Mouse (Mus musculus) c-Kit-negative CD71-positive TER-119-positive erythroid progenitor cells, embryonic 14.5 days (primary cell): ENCODE data around the gene Tsr3.
A peak's percentile ranks its signal among the peaks of the same experiment; 100 is the strongest.
"Not testable (repeated sequence)": the region's sequence is repeated elsewhere in the genome, so short reads cannot be mapped to it uniquely, and the experiment has no call there.

Experiments used
- DNase-seq: peaks from one replicate; pipeline ENCODE4 v3.0.0-alpha.2; 2013; ENCODE audit warnings: low read depth, low spot score

Gene Tsr3

DNA sequence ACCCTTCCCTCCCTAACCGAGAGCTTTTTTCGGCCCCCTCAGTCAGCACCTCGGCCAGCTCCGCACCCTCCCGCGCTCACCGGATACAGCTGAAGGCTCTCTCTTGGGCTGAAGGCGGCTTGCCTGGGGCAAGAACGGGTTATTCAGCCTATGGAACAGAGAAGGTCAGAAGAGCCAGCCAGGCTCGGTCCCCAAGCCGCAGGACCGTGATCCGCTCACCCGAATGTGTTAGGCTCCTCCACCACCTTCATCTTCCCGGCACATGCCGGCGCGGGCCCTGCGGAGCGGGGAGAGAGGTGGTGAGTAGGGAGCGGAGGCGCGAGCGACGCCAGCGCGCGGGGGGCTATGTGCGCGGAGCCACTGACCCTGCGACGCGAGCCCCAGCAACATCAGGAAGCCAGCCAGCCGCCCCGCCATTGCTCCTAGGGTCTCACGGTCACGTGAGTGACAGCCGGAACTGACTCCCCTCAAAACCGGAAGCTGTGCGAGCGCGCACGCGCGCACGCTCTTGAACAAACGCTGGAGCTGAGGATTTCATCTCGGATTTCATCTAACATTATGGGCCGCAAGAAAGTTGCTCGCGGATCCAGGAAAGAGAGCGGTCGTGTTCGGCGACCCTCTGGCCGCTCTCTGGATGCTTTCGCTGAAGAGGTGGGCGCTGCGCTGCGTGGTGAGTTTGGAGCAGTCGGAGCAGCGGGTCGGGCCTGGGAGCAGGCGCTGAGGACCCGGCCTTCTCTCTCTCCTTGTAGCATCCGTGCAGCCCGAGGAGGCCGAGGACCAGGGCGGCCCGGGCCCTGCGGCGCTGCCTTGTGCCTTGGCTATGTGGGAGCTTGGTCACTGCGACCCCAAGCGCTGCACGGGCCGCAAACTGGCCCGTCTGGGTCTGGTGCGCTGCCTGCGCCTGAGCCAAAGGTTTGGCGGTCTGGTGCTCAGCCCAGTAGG lies at the start of gene Tsr3, which contains the start of gene Gnptg:
Tsr3 (plus strand) TSS at position 476 of the 942 bp plus-strand sequence.
Gnptg (minus strand) TSS at position 430 of the 942 bp plus-strand sequence.
- no peak for DNase-seq

GRCm38 (mm10) chr17:25202401-25202800 lies 37.6 kb upstream of the Tsr3 start:
- DNase-seq: no peak

GRCm38 (mm10) chr17:25210006-25210405 lies 30.0 kb upstream of the Tsr3 start:
- no peak for DNase-seq

- no peak for DNase-seq
Observed at GRCm38 (mm10) chr17:25210680-25211466, 29.1 kb upstream of the Tsr3 start.

DNA sequence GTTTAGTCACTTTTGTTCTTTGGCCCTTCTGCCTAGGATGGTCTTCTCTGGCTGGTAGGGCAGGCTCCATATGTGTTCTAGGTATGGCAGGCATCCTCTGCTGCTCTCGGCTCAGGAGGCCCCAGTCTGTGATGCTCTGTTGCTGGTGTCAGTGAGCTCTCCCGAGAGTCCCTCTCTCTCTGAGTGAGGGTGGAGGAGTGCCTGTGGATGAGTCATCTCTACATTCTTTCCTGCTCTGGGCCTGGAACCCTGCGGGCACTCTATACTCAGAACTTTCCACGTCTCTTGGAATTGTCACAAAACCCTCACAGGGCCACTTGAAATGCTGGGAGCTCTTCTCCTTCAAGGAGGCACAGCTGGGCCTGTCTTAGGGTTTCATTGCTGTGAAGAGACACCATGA lies 28.3 kb upstream of the Tsr3 start:
- no peak for DNase-seq

GRCm38 (mm10) chr17:25215431-25215830 lies 24.5 kb upstream of the Tsr3 start:
- DNase-seq: no peak

DNA sequence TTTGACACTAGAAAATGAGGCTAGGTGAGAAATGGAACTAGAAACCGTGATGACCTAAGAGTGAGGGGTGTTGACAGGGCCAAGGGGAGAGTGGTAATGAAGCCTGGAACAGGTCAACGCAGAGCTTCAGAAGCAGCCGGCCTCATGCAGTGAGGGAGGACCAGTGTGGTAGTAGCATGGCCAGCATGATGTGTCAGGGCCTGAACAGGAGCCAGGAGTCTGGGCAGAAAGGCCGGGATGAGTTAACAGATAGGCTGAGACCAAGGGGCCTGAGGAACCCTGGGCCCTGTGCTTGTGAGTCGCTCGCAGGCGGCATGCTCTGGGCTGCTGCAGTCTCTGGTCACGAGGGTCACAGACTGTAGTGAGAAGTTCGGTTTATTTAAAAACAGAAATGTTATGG lies 21.0 kb upstream of the Tsr3 start:
- DNase-seq: no peak

GRCm38 (mm10) chr17:25219492-25220295 lies 20.3 kb upstream of the Tsr3 start:
- DNase-seq: no peak

GRCm38 (mm10) chr17:25220746-25221145 lies 19.2 kb upstream of the Tsr3 start:
- no peak for DNase-seq

- DNase-seq: no peak
Observed at GRCm38 (mm10) chr17:25221821-25222503, 18.0 kb upstream of the Tsr3 start.

GRCm38 (mm10) chr17:25222504-25222940 lies 17.4 kb upstream of the Tsr3 start:
- DNase-seq: not testable (repeated sequence)

GRCm38 (mm10) chr17:25222951-25223601 lies 16.9 kb upstream of the Tsr3 start:
- peak; percentile 71 for DNase-seq

DNA sequence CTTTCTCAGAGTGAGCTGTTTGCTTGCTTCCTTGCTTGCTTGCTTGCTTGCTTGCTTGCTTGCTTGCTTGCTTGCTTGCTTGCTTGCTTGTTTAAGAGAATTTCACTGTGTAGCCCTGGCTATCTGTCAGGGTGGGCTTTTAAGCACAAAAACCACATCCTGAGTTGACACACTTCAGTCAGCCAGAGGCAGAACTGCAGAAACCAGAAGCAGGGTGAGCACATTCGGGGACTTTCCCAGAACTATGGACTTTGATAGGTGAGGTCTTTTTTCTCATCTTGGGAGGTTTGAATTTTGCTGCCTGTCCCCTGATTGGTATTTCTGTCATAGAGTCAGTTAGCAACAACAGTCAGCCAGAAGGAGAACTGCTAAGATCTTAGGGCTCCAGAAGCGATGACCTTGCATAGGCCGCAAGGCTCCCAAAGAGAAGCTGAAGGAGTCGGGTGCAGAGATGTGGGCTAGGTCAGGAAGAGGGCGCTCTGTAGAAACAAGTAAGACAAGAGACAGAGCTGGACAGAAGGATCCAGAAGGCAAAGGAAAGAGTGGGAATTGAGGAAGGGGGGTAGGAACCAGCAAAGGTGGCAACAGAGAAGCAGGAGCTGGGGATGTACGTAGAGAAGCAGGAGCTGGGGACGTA lies 15.3 kb upstream of the Tsr3 start:
- DNase-seq: no peak

- peak; percentile 69 for DNase-seq
Observed at GRCm38 (mm10) chr17:25225659-25226058, 14.3 kb upstream of the Tsr3 start.

DNA sequence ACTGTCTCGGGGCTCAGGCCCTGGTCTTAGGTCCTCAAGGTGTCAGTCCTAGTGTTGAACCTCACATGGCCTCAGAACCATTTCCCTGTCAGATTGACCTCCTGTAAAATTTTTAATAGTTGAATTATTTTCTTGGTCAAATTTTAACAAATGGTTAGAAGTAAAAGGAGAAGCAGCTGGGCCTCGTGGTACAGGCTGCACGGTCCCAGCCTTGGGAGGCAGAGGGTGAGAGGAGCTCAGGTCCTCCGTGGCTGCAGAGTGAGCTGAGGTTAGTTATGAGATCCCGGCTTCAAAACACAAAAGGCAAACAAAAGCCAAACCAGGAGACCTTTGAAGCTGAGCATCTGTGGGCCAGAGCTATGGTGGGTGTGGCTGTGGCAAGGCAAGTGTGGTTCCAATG lies 12.0 kb upstream of the Tsr3 start:
- no peak for DNase-seq

DNA sequence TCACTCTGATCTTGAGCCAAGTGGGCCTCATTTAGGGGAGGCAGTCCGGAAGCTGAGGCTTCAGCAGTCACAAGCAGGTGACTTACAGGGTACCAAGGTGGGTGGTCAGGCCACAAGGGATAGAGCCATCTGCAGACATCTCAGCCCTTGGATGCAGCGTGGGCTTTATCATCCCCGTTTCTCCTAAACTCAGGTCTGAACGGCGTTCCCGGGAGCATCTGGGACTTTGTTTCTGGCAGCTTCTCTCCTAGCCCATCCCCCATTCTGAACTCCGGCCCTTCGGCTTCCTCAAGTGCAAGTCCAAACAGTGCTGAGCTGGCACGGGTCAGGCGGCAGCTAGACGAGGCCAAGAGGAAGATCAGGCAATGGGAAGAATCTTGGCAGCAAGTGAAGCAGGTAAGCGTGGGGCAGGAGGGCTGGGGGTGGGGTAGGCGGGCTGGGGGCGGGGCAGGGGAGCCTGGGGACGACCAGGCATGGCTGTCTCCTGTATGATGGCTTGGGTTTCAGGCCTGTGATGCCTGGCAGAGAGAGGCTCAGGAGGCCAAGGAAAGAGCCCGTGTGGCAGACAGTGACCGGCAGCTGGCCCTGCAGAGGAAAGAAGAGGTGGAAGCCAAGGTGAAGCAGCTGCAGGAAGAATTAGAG lies 9.8 kb upstream of the Tsr3 start:
- not testable (repeated sequence) for DNase-seq

DNA sequence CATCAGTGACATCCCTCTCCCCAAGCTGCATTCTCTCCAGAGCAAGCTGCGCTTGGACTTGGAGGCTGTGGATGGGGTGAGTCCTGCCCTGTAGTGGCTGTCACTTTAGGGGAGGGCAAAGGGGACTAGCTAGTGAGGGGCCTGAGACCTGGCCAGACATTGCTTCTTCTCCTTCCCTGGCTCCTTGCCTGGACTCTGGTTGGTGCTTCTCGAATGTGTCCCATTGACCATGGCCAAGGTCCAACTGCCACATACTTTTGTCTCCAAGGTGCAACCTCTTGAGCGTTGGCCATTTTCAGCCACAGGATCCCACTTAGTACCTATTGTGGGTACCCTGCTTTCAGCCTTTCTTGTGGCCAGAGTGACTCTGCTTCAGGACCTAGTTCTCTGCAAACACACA lies 9.3 kb upstream of the Tsr3 start:
- DNase-seq: no peak

GRCm38 (mm10) chr17:25231621-25232020 lies 8.3 kb upstream of the Tsr3 start:
- not testable (repeated sequence) for DNase-seq

DNA sequence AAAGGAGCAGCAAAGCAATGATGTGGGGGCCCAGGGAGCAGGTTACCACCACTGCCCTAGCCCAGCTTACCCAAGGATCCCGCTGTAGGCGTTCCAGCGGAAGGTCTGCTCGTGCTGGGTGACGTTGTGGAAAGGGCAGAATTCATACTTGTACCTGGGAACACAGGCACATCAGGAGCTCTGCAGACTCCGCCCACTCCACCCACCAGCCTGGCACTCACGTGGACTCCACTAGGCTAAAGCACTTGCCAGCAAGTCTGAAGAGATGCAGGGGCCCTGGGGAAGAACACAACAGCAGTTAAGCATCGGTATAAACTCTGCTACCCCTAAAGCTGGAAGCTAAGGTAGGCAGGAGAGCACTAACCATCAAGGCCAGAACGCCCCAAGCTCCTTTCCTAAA lies 4.3 kb upstream of the Tsr3 start:
- no peak for DNase-seq
